Mouse (Mus musculus) liver, embryonic 14.5 days (tissue): Measurements from ENCODE around the gene 4921539E11Rik.

Experiments used
- CTCF ChIP-seq: IDR thresholded peaks from 2 replicates; pipeline ENCODE4 v1.5.1; 2016; ENCODE audit warnings: antibody characterized with exemption, low read depth, control low read depth
- EP300 ChIP-seq: IDR thresholded peaks from 2 replicates; pipeline ENCODE4 v1.6.1; 2016; ENCODE audit warnings: antibody characterized with exemption, low read depth

GRCm38 (mm10) chr4:103203646-103204045 is 87.0 kb downstream of the 4921539E11Rik start:
- TF ChIP-seq EP300 (no peak), CTCF (no peak)
